Mouse (Mus musculus): ENCODE data around the gene Fam227a.

The Fam227a gene

DNA sequence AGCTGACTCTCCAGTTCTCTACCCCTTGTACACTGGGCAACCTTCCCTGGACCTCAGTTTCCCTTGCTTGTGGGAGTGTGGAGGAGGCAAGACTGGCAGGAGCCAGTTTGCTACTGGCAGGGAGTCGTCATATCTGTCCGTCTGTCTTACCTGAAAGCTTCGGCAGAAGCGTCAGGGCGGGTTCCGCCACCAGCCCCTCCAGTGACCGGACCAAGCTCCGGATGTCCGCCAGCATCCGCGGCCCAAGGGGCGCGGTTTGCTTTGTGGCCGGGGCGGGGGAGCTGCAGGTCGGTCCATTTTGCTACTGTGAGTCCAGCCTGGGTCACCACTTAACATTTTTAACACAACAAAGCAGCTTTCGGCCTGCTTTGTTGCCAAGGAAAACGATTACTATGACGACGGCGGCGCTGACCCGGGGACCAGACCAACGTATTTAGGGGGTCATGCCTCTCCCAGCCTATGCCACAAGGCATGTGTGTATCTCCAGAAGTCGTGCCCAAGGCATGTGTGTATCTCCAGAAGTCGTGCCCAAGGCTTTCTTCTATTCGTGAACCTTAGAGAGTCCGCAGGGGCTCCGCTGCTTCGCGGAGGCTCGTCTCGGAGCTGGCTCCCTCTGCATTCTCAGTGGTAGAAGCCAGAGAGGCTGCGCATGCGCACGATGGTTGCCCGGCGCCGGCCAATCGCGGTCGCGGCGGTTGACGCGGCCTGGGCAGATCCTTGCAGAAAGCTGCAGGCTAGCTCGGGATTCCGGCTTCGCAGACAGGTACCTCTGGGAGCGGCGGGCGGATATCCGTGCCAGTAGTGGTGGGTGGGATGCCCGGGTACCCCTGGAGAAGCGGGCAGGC, at the start of gene Fam227a, which contains the start of gene Cby1:
Gene Fam227a (minus strand): TSS at position 426 of the 845 bp plus-strand sequence.
Gene Cby1 (plus strand): TSS at position 669 of the 845 bp plus-strand sequence.
- DNase-seq (ENCODE audit: low spot score in 2 of 2) = peak; percentile 95 to 99

DNA sequence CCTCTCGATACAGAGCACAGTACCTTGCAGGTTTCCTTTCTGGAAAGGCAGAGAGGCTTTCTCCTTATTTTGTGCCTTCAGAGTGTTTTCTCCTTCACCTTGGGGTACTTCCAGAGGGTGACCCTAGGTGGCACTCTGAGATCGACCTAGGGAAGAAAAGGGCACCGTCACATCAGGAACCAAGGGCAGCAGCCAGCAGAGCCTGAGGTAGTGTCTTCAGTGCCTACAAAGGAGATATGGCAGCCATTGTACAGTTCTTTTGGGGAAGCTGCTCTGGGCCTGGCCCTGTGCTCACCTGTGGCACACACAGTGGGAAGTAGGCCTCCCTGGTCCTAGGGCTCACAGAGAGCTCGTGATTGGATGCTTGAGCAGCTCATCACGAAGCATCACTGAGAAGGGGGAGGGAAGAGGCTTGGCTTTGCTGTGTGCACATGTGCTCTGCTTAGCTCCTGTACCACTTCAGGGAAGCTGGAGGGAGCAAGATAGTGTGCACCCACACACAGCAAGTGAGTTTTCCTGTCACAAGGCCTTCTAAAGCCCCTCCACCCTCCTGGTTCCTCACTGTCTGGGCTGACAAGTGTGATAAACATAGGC, 49.6 kb upstream of the Fam227a start:
- DNase-seq (ENCODE audit: low spot score in 2 of 2) = no peak

DNA sequence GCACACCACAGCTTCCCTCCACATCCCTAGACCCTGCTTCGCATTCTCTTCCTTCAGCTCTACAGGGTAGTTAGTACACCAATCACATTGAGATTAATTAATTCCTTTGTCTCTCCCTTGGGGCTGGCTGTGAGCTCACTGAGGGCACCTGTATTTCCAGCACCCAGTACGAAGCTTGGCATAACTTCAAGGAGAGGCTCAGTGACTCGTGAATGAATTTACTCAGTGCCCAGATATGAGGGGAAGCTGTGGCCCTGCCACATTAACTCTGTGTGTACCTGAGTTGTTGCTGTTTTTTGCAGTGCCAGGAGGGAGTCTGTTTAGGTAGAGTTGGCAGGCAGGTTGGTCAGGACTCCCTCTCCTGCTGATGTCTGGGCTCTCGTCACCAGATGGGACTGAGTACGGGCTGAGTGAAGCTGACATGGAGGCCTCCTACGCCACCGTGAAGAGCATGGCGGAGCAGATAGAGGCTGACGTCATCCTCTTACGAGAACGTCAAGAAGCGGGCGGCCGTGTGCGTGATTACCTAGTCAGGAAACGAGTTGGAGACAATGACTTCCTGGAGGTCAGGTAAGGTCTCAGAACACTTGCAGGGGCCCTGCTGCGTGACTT, 48.0 kb upstream of the Fam227a start:
- no peak for DNase-seq (ENCODE audit: low spot score in 2 of 2)

DNA sequence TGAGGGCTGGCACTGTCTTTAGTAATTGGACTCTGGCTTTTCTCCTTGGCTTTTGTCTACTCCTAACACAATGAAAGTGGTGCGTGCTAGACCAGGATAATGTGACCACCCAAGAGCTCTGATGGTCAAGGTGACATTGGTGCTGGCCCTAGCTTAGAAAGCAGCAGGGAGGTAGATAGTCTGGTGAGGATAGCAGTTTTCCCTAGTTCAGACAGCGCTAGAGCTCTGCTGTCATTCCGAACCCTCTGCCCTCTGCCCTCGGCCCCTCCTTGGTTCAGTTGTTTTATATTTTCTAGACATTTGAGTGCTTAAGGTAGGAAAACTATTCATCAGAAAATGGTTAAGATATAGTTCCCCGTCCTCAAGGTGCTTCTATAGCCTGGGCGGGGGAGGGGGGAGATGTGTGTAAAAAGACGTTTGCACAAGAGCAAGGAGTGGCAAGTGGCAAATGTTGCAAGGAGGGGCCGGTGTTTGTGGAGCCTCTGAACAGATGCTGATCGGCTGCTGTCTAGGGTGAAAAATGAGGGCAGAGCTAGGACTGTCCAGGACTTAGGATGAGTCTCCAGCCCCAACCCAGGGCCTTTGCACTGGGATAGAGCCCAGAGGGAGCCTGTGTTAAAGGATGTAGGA, 38.9 kb upstream of the Fam227a start:
- DNase-seq (ENCODE audit: low spot score in 2 of 2) = no peak

DNA sequence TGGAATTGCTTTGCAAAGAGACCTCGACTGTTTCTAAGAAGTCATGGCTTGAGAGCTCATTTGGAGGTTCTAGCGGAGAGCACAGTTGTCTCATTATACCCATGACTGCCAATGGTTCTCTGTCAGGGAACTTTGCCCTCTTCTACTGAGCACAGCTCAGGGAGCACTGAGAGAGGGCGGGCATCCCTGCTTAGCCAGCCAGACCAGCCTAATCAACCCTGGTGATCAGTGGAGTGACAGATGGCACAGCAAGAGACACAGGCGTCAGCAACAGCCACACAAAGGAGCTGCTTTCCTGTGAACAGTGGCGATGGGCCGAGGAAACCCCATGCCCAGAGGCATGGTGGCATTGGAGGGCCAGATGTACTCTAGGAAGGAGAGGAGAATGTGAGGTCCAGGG, 38.3 kb upstream of the Fam227a start:
- DNase-seq (ENCODE audit: low spot score in 2 of 2) = peak in 1 of 2 experiments; percentile 64

DNA sequence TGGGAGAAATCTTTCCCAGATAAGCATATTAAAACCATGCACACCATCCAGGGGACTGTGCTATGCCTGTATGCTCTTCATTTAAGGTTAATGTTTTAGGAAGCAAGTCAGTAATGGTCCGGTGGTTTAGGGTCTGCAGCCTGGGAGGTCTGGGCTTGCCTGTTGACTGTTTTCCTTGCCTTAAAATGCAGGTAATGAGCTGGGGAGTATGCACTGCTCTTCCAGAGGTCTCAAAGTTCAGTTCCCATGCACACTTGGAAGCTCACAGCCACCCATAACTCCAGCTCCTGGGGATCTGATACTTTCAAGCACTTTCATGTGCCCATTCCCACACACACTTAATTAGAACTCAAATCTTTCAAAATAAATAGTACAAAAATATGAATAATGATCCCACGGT, 37.8 kb upstream of the Fam227a start:
- DNase-seq (ENCODE audit: low spot score in 2 of 2) = no peak

DNA sequence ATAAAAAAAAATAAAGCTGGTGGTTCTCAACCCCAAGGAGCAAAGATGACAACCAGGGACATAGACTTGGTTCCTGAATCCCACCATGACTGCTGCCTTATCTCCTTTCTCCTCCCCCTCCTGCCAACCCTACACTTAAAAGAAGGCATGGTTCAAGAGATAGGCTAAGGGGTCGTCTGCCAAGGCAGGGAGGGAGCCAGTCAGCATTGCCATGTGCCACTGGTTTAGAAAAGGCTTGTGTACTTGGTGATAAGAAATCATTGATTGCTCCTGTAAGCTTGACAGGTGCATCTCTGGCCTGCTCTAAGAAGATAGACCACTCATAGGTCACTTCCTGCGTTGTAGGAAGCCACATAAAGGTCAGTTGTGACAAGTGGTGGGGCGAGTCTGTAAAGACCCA, 36.8 kb upstream of the Fam227a start:
- DNase-seq (ENCODE audit: low spot score in 2 of 2) = no peak

DNA sequence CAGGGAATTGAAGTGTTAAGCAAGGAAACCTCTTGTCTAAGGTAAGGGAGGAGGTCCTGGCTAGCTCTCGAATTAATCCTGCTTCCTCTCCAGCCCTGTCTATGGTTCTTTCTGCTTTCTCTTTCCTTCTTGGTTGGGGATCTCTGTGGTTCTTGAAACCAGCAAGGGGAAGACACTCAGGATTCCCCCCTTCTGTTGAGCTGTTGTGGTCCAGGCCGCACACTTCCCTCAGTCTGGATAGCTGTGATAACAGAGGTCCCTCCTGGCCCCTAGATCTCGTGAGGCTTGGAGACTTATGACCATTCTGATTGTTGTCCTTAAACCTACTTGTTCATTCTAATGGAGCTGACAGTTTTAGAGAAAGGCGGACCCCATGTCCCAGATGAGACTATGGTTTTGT, 35.8 kb upstream of the Fam227a start:
- DNase-seq (ENCODE audit: low spot score in 2 of 2) = peak in 1 of 2 experiments; percentile 49

DNA sequence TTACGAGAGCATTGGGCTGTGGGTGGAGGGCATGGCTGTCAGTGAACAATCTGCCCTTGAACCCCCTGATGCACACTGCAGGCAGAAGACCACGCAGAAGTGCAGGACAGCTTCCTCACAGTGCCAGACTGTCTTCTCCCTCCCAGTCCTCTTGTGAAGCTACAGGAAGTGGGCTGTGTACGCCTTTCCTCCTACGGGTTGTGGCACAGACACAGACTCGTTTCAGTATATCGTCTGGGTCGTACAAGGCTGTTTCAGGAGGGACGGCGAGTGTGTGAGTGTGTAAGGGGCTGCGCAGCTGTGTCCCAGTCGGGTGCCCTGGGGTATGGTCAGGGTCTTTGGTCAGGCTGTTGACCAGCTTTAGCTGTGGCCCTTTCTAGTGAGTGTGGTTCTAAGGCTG, 35.0 kb upstream of the Fam227a start:
- peak in 1 of 2 experiments; percentile 74 for DNase-seq (ENCODE audit: low spot score in 2 of 2)

DNA sequence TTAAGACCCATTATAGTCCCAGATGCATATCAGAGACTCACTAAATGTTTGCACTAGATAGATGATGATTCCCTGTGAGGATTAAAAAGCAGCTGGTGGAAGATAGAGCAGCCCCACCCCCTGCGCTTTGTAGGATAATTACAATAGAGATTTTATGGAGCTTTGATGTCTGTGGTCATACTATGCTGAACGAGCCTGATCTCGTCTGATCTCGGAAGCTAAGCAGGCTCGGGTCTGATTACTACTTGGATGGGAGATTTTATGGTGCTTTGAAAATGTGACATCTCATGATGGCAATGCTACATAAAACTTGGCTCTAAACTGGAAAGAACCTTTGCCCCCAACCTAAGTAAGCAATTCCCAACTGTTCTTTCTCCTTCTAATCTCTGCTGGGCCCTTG, 33.6 kb upstream of the Fam227a start:
- DNase-seq (ENCODE audit: low spot score in 2 of 2) = no peak

DNA sequence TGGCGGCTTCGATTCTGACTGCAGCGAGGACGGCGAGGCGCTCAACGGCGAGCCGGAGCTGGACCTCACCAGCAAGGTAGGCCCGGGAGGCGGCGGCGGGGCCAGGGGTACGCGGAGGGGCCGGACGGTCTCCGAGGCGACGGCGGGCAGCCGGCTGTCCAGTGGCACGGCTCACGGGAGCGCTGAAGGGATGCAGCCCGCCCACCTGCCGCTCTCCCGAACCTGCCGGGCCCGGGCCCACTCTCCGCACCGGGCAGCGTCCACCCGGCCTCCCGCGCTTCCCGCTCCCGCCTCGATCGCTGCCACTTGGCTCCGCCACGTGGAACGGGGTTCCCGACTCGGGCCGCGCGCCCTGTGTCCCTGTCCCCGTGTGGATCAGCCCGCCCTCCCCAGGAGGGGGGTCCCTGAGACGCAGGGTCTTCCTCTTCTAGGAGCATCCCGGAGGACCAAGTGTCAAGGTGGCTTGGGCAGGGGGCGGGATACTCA, 32.3 kb upstream of the Fam227a start:
- DNase-seq (ENCODE audit: low spot score in 2 of 2) = peak in 1 of 2 experiments; percentile 49

DNA sequence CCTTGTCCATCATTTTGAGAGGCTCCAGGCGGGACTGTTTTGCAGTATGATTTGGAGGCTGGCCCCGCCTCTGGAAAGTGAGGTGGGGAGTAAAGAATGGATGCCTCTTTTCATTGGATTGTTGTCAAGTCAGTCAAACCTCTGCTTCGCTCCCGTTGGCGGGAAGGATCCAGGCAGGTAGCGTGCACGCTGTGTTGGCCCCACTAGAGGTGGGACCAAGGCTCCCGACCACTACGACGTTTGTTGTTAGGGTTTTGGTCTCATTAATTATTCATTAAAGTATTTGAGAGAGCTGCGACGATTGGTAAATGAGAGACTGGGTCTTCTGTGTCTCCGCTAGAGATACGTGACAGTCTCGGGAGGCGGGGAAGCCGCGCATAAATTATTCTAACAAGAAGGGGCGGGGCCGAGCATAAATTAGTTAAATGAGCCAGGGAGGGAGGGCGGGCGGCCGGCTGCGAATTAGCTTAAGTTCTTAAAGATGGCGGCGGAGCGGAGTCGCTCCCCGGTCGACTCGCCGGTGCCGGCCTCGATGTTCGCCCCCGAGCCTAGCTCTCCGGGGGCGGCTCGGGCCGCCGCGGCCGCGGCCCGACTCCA, 31.8 kb upstream of the Fam227a start, which contains the start of gene Gtpbp1:
Gene Gtpbp1 (plus strand): TSS at position 420 of the 597 bp plus-strand sequence.
- DNase-seq (ENCODE audit: low spot score in 2 of 2) = peak; percentile 93 to 94

DNA sequence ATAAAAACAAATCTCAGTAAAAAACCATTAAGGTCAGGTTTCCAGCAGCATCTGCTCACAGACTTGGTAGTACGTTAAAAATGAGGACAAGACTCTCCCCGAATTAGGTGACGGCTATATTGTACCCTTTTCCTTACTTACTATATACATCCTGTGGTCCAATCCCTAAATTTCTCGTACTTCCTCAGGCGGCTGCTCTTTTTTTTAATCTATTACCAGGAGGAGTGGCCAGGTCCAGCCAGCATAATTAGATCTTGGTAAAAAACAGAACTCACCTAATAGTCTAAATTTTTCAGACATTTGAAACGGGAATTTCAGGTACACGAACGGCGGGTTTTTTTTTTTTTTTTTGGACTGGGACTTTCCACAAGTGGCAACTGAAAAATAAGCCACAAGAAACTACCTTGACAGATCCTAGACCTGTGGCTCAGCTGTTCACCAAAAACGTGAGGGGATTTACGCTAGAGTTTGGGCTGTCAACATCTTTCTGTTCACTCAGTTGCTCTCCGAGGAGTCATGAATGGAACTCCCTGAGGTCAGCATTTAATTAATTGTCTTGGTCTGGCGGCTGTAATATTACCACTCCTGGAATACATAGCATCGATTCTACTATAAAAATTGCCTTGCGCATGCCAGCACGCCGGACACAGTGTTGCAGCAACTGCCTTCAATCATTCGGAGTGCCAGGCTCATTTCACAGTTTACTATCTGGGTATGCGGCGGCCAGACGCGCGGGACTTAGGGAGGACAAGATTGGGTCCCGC, 31.1 kb upstream of the Fam227a start:
- no peak for DNase-seq (ENCODE audit: low spot score in 2 of 2)

DNA sequence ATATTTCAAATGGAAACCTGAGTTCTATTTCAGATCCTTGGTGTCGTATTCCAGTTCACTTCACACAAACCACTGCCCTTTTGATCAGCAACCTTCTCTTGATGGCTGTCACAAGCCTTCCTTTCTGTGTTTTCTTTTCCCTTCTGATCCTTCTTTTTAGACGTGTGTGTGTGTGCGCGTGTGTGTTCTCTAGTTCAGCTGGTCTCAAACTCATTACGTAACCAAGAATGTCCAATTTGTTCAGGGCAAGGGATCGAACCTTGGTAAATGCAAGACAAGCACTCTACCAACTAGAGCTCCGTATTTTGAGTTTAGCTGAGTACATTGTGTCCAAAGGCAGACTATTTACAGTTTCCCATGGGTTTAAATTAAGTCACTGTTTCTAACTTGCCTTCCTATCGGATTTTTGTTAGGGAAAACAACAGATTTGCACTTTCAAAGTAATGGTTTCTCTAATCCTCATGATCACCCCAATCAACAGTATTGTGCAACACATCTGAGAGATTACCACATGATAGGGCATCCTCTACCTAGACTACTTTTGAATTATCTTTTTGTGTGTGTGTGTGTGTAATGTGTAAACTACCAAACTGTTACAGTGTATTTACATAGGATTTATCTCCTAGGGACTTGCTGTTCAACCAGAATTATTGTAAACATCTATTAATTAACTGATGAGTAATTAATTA, 29.7 kb upstream of the Fam227a start:
- no peak for DNase-seq (ENCODE audit: low spot score in 2 of 2)

DNA sequence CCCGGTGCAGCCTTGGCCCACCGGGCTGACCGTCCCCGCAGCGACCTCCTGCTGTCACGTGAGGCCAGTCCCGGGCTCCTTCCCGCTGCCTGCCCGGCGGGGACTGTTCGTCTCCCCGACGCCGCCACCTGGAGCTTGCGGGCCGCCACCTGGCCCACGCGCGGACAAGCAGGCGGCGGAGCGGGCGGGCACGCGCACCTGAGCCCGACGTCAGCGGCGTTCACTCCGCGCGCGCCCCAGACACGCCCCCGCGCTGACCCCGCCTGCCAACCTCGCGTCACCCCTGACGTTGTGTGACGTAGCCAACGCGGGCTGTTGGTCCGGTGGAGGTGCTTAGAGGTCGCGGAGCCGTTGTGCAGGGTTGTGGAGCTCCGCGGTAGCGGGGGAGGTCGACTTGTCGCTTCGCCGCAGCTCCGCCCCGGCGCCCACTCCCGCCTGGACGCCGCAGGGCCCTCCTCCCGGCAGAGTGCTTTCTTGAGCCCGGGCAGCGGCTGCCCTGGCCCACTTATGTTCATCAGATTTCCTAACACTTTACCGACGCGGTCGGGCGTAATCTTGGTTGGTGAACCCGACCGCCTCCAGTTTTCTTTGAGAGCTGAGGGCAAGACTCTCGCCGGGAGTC, 29.0 kb upstream of the Fam227a start, which contains the start of gene Josd1:
Gene Josd1 (minus strand): TSS at position 274 of the 622 bp plus-strand sequence.
- DNase-seq (ENCODE audit: low spot score in 2 of 2) = peak; percentile 98 to 99

DNA sequence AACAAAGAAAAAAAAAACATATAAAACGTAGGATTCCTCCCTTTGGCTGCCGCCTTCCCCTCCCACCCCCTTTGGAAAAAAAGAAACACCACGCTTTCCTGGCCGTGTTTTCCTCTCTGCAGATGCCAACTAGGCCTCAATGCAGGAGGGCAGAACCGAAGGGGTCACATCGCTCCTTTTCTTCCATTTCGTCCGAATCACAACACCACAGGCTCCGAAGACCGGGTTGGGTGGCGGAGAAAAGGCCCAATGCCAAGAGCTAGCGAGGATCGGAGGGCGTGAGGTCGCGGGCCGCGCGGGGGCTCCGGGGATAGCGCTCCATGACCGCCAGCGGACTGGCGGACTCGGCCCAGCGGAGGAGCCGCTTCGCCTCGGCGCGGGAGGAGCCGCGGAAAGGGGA, 28.4 kb upstream of the Fam227a start:
- DNase-seq (ENCODE audit: low spot score in 2 of 2) = no peak

DNA sequence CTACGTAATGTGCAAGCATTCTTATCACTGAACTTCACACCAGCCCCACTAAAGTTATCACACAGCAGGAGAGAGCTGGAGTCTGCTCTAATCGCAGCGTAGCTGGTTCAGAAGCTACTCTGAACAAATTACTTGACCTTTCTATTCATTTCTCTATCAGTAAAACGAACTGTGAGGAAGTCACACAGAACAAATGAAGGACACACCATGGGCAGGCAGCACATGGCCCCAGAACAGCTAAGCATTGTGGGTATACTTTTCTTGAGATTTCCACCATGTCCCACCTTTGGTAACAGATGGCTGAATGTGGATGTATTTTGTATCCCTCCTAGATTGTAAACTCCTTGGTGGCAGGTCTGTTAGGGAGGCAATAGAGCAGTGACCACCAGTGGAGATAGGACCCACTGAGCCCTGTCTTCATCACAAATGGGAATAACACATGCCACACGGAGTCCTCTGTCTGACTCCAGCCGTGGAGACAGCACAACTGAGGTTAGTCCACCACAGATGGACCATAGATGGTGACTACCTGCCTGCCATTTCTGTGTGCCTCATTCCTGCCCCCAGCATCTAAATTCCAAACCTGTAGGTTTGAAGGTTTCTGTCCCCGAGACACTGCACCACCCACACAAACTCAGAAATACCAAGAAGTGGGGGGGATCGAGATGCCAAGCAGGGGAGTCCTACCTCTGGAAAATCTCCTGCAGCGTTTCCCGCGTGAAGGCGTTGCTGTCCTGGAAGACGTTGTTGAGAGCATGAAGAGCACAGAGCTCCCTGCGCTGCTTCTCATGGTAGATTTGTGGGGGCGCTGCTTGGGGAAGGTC, 27.5 kb upstream of the Fam227a start:
- DNase-seq (ENCODE audit: low spot score in 2 of 2) = no peak

DNA sequence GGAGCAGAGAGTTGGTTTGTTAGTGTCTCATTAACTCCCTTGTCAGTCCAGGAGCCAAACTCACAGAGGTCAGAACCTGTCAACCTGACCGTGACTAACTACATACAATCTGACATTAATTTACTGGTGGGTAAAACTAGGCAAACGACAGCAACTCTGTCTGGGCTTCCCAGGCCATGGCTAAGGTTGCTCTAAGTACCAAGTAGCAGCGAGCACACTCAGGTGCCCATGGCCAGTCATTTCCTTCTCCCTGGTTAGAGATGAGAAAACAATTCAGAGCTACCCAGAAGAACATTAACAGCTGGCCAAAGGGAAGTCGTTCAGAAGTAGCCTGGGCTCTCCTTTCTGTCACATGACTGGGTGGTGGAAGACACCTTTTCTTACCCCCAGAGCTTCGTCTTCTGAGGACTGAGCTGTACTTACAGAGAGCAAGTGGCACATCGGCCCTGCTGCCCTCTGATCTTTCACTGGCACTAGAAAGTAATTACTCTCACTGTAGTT, 26.4 kb upstream of the Fam227a start:
- no peak for DNase-seq (ENCODE audit: low spot score in 2 of 2)

DNA sequence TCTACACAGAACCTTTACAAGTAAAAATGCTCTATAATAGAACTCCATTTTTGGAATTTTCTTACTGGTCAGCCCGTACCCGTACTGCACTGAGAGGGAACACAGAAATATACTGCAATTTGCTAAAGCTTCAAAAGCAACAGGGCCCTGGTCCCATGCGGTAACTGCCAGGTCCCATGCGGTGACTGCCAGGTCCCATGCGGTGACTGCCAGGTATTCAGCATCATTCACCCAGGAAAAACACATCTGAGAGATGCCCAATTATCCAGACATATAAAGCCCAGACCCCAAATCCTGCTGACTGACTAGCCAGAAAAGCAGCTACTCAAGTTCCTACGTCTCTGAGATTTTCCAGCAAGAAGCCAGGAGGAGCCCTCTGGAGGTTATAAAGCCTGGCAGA, 25.9 kb upstream of the Fam227a start:
- DNase-seq (ENCODE audit: low spot score in 2 of 2) = no peak

Data from spleen, postnatal 4 days (tissue).